Mouse (Mus musculus) left cerebral cortex, adult 2 months (tissue): ENCODE measurements around the gene Morf4l2. TPM values are rescaled to one million over a fixed set of nuclear protein-coding genes. Genes with fewer than 3 reads are reported as not detected.
"Not testable (repeated sequence)": the region's sequence is repeated elsewhere in the genome, so short reads cannot be mapped to it uniquely, and the experiment has no call there.

Experiments used
- DNase-seq, 2 experiments: peaks; one replicate each; pipeline ENCODE4 v3.0.0; 2021 to 2022; ENCODE audit warnings: low spot score in 2 of 2, mixed read lengths in 1 of 2; ENCODE audit errors: extremely low spot score in 1 of 2
- H3K27ac ChIP-seq: fragments of 200-600 bp; 2 replicates; pipeline ENCODE4 v1.8.1; 2022
- H3K4me3 ChIP-seq: fragments of 200-600 bp; 2 replicates; pipeline ENCODE4 v1.8.1; 2022
- CTCF ChIP-seq: fragments of 200-600 bp; IDR thresholded peaks from 2 replicates; pipeline ENCODE4 v1.8.1; 2022; ENCODE audit warnings: antibody characterized with exemption, mild to moderate bottlenecking, moderate library complexity
- intact Hi-C: fragments of 180-260 bp; cut with DNase I; formaldehyde crosslinking; loops from one replicate; pipeline ENCODE4 v1.15.1; 2025
- total RNA-seq, 2 experiments: library from RNA; stranded (reverse); gene quantifications; 2 replicates each; pipeline ENCODE4 v1.2.3; 2021

Morf4l2 gene
- total RNA-seq, 2 experiments from 2014 or later = 325 to 327 TPM

- intact Hi-C loops = loop anchor here (1.0 to 5.0 kb wide), 5 partner anchors 33 to 276 kb away; no protein-coding TSS in a partner anchor
- peak; percentile 62 to 70 for DNase-seq
- Histone ChIP-seq H3K4me3 (peak overlapping the region; percentile 60), H3K27ac (peak overlapping the region; percentile 93)
- no peak for TF ChIP-seq CTCF
These were observed 1.8 kb downstream of the Morf4l2 start for GRCm38 (mm10) chrX:136741651-136742201.

- intact Hi-C loops = loop anchor here (1.0 to 5.0 kb wide), 4 partner anchors 33 to 276 kb away; no protein-coding TSS in a partner anchor
- Histone ChIP-seq H3K4me3 (peak overlapping the region; percentile 60), H3K27ac (peak overlapping the region; percentile 93)
- peak; percentile 83 to 90 for DNase-seq
- no peak for TF ChIP-seq CTCF
These were observed 2.5 kb downstream of the Morf4l2 start for GRCm38 (mm10) chrX:136740791-136741650.

DNA sequence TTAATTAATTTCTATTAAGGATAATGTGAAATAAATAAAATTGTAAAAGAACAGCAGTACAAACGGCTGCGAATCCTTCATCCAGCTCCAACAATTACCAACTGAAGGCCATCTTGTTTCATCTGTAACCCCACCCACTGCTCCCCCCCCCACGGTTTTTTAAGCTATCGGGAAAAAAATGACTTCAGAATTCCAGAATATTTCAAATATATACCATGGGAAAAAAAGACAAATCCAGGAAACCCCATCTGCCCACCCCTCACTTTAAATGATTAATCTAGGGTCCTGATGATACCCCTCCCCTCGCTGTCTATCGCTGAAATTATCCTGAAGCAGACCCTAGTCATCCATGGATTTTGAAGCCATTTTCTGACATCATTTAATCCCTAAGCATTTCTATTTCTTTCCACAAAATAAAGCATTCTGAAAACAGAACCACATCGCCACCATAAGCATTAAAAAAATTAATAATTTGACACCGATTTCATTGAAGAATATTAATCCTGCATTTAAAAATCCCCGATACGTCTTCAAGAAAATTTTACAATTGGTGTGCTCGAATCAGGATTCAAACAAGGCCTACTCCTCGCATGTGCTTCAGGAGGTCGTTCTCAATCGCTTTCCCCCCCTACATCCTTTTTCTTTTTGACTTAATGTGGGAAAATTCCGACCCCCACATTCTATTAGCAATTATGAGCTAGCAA lies 3.3 kb downstream of the Morf4l2 start:
- DNase-seq = no peak
- no peak for TF ChIP-seq CTCF
- Histone ChIP-seq H3K4me3 (peak overlapping the region; percentile 57), H3K27ac (peak overlapping the region; percentile 78)
- intact Hi-C loops = loop anchor here (5.0 kb wide), 3 partner anchors 73 to 277 kb away; no protein-coding TSS in a partner anchor

DNA sequence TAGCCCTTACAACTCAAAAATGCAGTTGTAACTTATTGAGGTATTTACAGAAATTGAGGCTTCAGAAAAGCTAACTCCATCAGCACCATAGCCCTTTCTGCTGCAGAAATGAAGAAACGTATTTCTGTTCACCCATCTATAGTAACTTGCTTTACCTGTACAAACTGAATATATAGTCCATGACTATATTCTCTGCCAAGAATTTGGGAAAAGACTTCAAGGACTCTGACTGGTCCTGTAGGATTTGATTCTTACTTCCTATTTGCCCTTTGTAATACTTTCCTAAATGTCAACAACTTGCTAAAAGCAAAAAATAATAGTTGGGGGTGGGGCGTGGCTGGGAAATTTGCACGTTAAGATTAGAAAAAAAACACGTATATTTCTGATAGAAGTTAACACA lies 11.5 kb downstream of the Morf4l2 start:
- Histone ChIP-seq H3K27ac (no peak overlapping the region), H3K4me3 (no peak overlapping the region)
- DNase-seq = no peak
- TF ChIP-seq CTCF = no peak
- intact Hi-C loops = no loop called here

DNA sequence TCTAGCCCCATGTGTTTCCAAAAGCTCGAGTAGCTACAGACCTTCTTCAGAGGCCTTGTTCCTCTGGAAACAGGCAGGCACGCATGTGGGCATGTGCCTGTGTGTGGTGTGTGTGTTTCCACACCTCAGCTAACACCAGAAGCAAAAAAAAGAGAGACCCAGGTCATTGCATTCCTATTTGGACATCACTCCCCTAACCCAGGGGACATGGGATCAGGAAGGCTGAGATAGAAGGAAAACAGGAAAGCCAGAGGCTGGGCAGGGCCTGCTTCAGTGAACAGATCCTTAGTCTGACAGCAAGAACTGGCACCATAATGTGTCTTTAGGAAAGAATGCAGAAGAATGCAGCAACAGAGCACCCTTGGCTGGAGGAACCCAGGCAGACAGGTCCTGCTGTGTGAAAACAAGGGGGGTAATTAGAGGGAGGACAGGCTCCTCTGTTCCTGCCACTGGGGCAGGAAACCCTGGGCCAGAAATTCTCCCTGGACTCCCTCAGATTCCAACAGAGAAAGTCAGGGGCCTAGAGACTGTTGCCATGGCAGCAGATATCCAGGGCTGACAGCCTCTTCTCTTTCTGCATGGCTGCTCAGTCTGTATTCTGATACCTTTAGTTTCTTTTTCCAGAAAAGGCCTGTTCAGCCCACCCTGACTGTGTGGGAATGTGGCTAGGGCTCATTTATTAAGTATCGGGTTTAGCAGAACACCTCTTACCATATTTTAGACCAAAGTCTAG lies 28.6 kb downstream of the Morf4l2 start:
- DNase-seq, intact Hi-C loops, H3K4me3 ChIP-seq: not testable (repeated sequence)
- H3K27ac ChIP-seq = peak overlapping the region; percentile 53; the same call in 1 of the 2 replicates

GRCm38 (mm10) chrX:136708782-136709181 lies 34.7 kb downstream of the Morf4l2 start:
- peak overlapping the region; percentile 54 for H3K4me3 ChIP-seq
- TF ChIP-seq CTCF = no peak
- intact Hi-C loops = loop anchor here (1.0 kb wide), 1 partner anchor 33 kb away; no protein-coding TSS in a partner anchor
- DNase-seq = no peak
- peak overlapping the region; percentile 66; the same call in 1 of the 2 replicates for H3K27ac ChIP-seq

- intact Hi-C loops = loop anchor here (1.0 kb wide), 1 partner anchor 33 kb away; no protein-coding TSS in a partner anchor
- DNase-seq = peak; percentile 15 to 47
- Histone ChIP-seq H3K4me3 (peak overlapping the region; percentile 54), H3K27ac (peak overlapping the region; percentile 66)
- TF ChIP-seq CTCF = no peak
These were observed 35.3 kb downstream of the Morf4l2 start for GRCm38 (mm10) chrX:136708168-136708681.

DNA sequence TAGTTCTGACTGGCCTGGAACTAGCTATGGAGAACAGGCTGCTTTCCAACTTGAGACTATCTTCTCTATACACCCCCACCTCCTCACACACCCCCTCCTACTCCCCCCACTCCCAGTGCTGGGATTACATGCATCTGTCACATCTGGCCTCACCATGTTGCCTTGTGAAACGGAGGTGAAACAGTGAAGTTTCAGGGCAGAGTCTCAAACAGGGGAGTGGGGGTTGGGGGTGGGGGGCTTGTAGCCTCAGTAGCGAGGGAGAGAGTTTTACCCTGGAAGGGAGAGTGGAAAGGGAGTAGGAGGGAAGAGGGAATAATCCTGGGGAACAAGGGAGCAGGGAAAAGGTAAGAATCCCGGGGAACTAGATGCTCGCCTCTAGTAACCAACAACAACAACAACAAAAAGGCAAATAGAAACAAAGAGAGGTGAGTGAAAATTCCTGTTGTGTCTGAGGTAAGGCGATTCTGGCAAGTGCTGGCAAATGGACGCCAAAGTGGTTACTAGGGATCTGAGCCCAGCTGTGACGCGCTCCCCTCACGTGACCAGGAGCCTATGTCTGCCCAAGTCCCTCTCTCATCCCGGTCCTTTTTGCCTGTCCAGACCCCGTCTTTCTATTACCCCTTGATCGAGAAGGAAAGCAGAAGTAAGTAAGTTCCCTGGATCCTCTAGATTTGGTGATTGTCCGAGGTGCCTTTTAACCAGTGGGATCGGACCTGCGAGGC lies 35.9 kb downstream of the Morf4l2 start, which contains the start of gene Tceal1:
TSS of gene Tceal1 (plus strand) at position 537 of the 722 bp plus-strand sequence.
- intact Hi-C loops = loop anchor here (1.0 to 2.0 kb wide), 2 partner anchors 34 to 37 kb away; no protein-coding TSS in a partner anchor
- Histone ChIP-seq H3K4me3 (peak within 1 kb of the TSS; percentile 54), H3K27ac (peak within 1 kb of the TSS; percentile 66)
- no peak for TF ChIP-seq CTCF
- DNase-seq = peak; percentile 51 to 62

GRCm38 (mm10) chrX:136693196-136693595 lies 50.3 kb downstream of the Morf4l2 start:
- H3K4me3 ChIP-seq = no peak overlapping the region
- no peak for DNase-seq
- no peak overlapping the region for H3K27ac ChIP-seq
- no peak for TF ChIP-seq CTCF
- intact Hi-C loops = no loop called here

- no peak for DNase-seq
- no peak for TF ChIP-seq CTCF
- no peak overlapping the region for H3K27ac ChIP-seq
- intact Hi-C loops = no loop called here
- no peak overlapping the region for H3K4me3 ChIP-seq
These were observed 51.2 kb downstream of the Morf4l2 start for GRCm38 (mm10) chrX:136692294-136692675.

GRCm38 (mm10) chrX:136691606-136692293 lies 51.7 kb downstream of the Morf4l2 start:
- H3K27ac ChIP-seq, intact Hi-C loops, DNase-seq, H3K4me3 ChIP-seq: not testable (repeated sequence)
